Mouse (Mus musculus): ENCODE measurements around the gene C2cd2.

The C2cd2 gene

GRCm38 (mm10) chr16:97883696-97884095 lies 78.7 kb downstream of the C2cd2 start:
- DNase-seq (ENCODE audit: low spot score in 2 of 2): no peak

DNA sequence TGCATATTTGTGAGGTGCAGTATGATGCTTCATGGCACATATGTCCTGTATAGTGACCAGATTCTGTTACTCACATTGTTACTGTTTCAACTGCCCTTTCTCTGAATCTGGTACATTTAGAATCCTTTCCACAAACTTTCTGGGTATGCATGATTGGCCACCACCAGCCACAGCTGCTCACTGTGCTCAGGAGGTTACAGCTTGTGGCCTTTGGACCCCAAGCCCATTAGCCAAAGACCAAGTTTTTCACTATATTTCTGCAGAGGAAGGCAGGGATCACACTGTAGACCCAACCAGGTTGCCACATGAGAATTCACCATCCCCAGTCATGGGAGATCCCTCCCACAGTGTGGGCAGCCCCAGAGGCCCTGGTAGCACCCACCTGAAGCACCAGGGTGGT lies 79.5 kb downstream of the C2cd2 start:
- DNase-seq (ENCODE audit: low spot score in 2 of 2): no peak

- DNase-seq (ENCODE audit: low spot score in 2 of 2): peak in 1 of 2 experiments; percentile 30
Measured at GRCm38 (mm10) chr16:97879134-97879533, 83.3 kb downstream of the C2cd2 start.

DNA sequence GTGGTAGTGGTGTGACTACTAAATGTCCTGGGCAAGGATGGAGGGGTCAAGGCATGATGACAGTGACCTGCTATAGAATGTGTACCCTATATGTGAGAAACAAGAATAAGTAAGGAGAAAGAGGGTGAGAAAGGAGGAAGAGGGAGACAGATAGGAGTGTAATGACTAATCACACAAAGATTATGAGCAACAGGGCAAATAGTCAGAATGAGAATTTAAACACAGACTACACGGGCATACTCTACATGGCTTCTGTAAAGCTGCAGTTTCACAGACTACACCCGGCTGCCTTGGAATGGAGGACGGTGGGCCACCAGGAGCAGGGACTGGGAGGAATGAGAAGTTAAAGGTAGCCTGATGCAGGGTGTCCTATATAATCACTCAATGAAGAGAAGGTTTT lies 84.9 kb downstream of the C2cd2 start:
- no peak for DNase-seq (ENCODE audit: low spot score in 2 of 2)

GRCm38 (mm10) chr16:97875101-97875500 lies 87.3 kb downstream of the C2cd2 start:
- DNase-seq (ENCODE audit: low spot score in 2 of 2): no peak

DNA sequence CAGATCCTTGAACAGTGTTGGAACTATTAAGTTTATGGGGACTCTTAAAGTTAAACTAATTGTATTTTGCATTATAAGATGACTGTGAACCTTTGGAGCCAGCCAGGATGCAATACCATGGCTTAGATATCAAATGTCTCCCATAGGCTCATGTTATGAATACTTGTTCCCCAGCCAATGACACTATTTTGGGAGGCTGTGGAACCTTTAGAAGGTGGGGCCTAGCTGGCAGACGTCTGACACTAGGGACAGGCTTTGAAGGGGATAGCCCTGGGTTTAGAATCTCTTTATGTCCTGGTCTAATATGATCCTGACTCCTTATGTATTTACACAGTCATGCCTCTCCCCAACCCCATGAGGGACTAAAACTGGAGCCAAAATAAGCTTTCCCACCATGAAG lies 88.0 kb downstream of the C2cd2 start:
- DNase-seq (ENCODE audit: low spot score in 2 of 2): no peak

- DNase-seq (ENCODE audit: low spot score in 2 of 2): no peak
Measured at GRCm38 (mm10) chr16:97872657-97873056, 89.7 kb downstream of the C2cd2 start.

GRCm38 (mm10) chr16:97869193-97870102 lies 93.0 kb downstream of the C2cd2 start:
- no peak for DNase-seq (ENCODE audit: low spot score in 2 of 2)

DNA sequence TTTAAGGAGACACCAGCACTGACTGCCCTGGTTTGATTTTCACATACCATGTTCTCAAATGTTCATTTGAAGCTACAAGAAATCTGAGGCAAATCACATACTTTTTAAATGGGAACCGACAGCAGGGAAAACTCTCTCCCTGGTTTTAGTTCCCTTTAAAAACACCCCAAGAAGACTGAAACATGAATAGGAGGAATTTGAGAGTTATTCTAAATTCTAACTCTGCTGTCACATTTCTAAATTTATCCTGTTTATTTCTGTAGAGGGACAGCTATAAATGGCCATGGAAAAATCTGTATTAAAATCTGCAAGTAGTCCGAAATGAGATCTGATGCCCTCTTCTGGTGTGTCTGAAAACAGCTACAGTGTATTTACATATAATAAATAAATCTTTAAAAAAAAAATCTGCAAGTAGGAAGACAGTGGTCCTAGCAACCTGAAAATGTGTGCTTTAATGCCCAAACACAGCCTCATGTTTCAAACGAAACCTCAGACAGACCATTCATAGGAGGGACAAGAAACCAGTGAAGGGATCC lies 98.4 kb downstream of the C2cd2 start:
- no peak for DNase-seq (ENCODE audit: low spot score in 2 of 2)

- DNase-seq (ENCODE audit: low spot score in 2 of 2): no peak
Measured at GRCm38 (mm10) chr16:97856050-97856449, 106.3 kb downstream of the C2cd2 start.

DNA sequence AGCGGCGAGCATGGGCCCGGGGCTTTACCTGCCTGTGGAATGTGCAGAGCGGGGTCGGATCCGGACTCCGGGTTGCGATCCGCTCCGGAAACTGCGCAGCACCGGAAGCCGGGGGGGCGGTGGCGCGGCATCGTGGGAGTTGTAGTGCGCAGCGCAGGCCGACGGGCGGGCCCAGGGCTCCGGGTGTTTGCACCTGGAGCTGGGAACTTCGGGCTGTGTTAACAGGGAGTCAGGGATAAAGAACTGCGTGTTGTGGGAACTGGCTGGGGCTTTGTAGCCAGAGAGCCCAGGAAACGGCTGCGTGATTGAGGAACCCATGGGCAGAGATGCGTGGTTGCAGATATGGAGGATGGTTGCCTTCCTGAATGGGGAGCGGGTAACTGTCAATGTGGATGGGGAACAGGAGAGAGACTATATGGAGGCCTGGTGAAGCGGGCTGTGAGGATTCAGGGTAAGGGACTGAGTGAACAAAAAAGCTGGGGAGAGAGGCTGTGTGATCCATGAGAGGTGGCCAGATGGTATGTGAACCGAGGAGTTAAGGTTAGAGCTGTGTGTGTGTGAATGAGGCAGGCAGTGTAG lies 110.6 kb downstream of the C2cd2 start, which contains the start of gene Prdm15:
Gene Prdm15 (minus strand): TSS at position 110 of the 579 bp plus-strand sequence.
- peak; percentile 86 to 88 for DNase-seq (ENCODE audit: low spot score in 2 of 2)

DNA sequence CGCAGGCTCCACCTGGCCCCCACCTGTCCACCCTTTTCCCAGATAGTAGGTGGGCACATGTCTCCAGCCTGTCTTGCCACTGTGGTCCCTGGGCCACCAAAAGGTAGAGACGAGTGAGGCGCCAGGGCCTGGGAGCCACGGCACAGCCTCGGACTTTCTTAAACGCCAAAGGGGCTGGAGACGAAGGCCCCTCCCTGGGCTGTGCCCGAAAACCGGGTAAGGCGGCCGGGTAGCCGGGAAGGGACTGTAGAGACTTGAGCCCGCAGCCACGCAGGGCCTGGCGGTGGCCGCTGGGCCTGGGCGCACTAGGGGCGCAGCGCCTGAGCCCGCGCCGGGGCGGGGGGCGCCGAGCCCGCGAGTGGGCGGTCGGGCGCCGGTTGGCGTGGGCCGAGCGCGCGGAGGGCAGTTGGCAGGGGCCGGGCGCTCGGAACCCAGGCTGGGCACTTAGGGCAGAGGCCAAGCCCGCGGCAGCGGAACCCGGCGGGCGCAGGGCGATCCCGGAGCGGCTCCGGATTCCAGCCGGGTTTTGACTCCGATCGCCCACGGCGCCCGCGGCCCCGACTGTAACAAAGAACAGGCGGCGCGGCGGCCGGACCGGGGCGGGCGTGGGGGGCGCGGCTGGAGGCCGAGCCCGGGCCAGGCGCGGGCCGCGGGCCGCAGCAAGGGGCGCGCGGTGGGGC lies 111.2 kb downstream of the C2cd2 start:
- DNase-seq (ENCODE audit: low spot score in 2 of 2): peak; percentile 89

DNA sequence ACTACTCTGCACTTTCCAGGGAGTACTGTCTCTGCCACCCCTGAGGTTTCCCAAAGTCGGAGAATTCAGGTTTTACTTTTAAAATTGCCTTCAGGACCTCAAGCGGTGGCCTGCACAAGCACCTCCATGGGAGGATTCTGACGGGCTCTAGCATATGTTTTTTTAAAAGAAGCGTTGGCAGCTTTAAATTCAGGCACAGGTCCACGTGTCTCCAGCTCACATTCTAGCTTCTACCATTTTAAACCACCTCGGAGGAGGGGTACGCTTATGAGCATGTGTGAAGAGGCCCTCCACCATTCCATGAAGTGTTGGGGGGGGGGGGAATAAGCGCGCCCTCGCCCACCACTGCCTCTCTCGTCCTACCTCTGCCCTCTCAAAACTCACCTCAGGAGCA lies 111.7 kb downstream of the C2cd2 start:
- DNase-seq (ENCODE audit: low spot score in 2 of 2): no peak

GRCm38 (mm10) chr16:97848832-97849231 lies 113.6 kb downstream of the C2cd2 start:
- DNase-seq (ENCODE audit: low spot score in 2 of 2): no peak

GRCm38 (mm10) chr16:97844967-97845937 lies 117.1 kb downstream of the C2cd2 start:
- DNase-seq (ENCODE audit: low spot score in 2 of 2): peak; percentile 4 to 15

GRCm38 (mm10) chr16:97832154-97832553 lies 130.2 kb downstream of the C2cd2 start:
- DNase-seq (ENCODE audit: low spot score in 2 of 2): no peak

GRCm38 (mm10) chr16:97828207-97828606 lies 134.2 kb downstream of the C2cd2 start:
- no peak for DNase-seq (ENCODE audit: low spot score in 2 of 2)

DNA sequence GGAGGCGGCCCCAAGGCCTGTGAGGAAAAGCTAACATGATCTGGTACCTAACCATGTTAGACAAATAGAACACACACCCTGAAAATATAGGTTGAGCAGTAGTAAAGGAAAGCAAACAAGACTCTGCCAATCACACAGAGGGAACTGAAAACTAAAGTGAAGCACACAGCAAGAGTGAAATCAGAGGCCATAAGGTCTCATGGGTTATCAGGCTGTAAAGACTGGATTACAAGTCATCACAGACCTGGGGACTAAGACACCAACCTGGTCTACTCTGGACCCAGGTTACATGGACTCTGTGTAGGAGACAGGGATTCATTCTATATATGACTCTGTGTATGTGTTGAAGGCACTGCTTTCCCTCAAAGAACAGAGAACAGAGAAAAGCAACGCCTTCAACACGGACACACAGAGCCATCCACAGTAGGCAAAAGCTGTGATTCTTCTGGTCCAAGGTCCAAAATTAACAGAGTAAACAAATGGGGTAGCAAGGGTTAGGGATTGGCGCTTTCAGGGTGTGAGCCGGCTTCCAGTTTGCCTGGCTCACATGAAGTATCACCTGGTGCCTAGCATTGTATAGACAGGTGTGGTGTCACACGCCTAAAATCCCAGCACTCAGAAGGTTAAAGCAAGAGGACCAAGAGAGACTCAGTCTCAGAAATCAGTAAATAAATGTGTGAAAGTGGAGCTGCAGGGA lies 138.9 kb downstream of the C2cd2 start:
- DNase-seq (ENCODE audit: low spot score in 2 of 2): no peak

DNA sequence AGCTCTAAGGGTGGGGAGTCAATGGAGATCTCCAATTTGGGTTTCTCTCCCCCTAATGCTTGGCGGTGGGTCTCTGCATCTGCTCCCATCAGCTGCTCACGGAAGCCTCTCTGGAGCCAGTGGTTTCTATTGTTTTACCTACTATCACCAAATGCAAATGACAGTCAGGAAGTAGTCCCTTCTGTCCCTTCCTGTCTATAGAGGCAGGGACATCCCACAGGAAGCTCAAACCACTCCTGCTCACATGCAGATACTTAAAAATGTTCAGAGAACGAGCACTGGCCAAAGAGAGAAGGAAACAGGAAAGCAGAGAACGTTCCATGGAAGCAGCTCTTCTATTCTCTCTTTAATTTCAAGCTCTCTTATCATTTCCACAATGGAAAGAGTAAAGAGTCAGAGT lies 142.9 kb downstream of the C2cd2 start:
- peak in 1 of 2 experiments; percentile 3 for DNase-seq (ENCODE audit: low spot score in 2 of 2)

DNA sequence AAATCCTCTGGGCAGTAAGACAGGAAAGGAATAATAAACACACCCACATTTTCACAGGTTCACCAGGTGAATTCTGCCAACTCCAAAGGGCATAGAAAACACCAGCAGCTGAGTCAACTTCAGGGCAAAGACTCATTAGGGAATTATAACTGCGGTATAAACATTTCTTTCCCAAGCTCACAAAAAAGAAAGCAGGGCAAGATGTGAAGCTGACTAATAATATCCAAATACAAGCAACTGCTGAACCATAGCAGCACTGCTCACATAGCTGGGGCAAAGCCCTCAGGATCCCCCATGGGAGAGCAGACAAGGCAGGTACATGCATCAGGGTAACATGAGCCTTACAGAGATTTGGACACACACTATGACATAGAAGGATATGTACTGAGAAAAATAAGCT lies 145.0 kb downstream of the C2cd2 start:
- DNase-seq (ENCODE audit: low spot score in 2 of 2): no peak
